Mouse (Mus musculus) forebrain, embryonic 13.5 days (tissue): ENCODE data around the gene Cant1. TPM values are rescaled to one million over a fixed set of nuclear protein-coding genes. Genes with fewer than 3 reads are reported as not detected.

Source experiments
- ATAC-seq: fragments of 200-750 bp; cut with Nextera tagmentation; 2 replicates; pipeline ENCODE4 v1.8.0; 2017
- H3K27ac ChIP-seq: fragments of 300-500 bp; sonication (generic); 2 replicates; pipeline ENCODE4 v1.5.1; 2015; ENCODE audit warnings: inconsistent platforms, mild to moderate bottlenecking, moderate library complexity
- H3K27me3 ChIP-seq: fragments of 300-500 bp; sonication (generic); 2 replicates; pipeline ENCODE4 v1.6.1; 2015; ENCODE audit warnings: mild to moderate bottlenecking, inconsistent platforms
- H3K36me3 ChIP-seq: fragments of 300-500 bp; sonication (generic); 2 replicates; pipeline ENCODE4 v1.6.1; 2015; ENCODE audit warnings: mild to moderate bottlenecking, inconsistent platforms; ENCODE audit not compliant: poor library complexity, severe bottlenecking
- H3K4me1 ChIP-seq: fragments of 300-500 bp; sonication (generic); 2 replicates; pipeline ENCODE4 v1.6.1; 2015; ENCODE audit warnings: inconsistent platforms
- H3K4me2 ChIP-seq: fragments of 300-500 bp; sonication (generic); 2 replicates; pipeline ENCODE4 v1.6.1; 2015; ENCODE audit warnings: inconsistent platforms, mild to moderate bottlenecking, moderate library complexity
- H3K4me3 ChIP-seq: fragments of 300-500 bp; sonication (generic); 2 replicates; pipeline ENCODE4 v1.5.1; 2015; ENCODE audit warnings: mild to moderate bottlenecking, inconsistent platforms
- H3K9ac ChIP-seq: fragments of 300-500 bp; sonication (generic); 2 replicates; pipeline ENCODE4 v1.6.1; 2015; ENCODE audit warnings: mild to moderate bottlenecking, inconsistent platforms
- H3K9me3 ChIP-seq: fragments of 300-500 bp; sonication (generic); replicated peaks from 2 replicates; pipeline ENCODE4 v1.6.1; 2016; ENCODE audit warnings: inconsistent platforms
- WGBS: fragments of 180-500 bp; shearing (Covaris S2); methylation state at CpG from one replicate; pipeline ENCODE4 v1.1.7; 2015; 5-methylcytosine and 5-hydroxymethylcytosine counted together
- polyA plus RNA-seq: library from polyadenylated mRNA; unstranded; fragments of >200 nt; fragmentation: Nextera tagmentation; extraction: Ambion mirVana; gene quantifications from 2 replicates; pipeline ENCODE4 v1.2.1, GENCODE M21; 2015

Gene Cant1
- polyA plus RNA-seq, 1 experiment from 2014 or later, result 20.3 TPM

- 0 out of 2 replicates have a peak overlapping the region, but pooled peaks have one; percentile 30 for H3K9ac ChIP-seq
- H3K36me3 ChIP-seq, result no peaks in the 10 kb centered on the region
- H3K4me2 ChIP-seq, result 0 out of 2 replicates have a peak overlapping the region, but pooled peaks have one; percentile 1
- no peaks in the 10 kb centered on the region for H3K9me3 ChIP-seq
- peaks cover 16% of the 10 kb centered on the region; the same call in 1 of the 2 replicates for H3K4me1 ChIP-seq
- 12% methylated on average over 8 of the region's 8 CpGs for WGBS
- no peak for ATAC-seq
- no peak overlapping the region for H3K27ac ChIP-seq
- H3K4me3 ChIP-seq, result no peak overlapping the region
- 0 out of 2 replicates have a peak, but pooled peaks cover 5% of the 10 kb centered on the region for H3K27me3 ChIP-seq
Measured at GRCm38 (mm10) chr11:118362971-118363518, 55.8 kb downstream of the Cant1 start.

GRCm38 (mm10) chr11:118362501-118362900 is 56.4 kb downstream of the Cant1 start:
- H3K27ac ChIP-seq, result no peak overlapping the region
- peaks cover 16% of the 10 kb centered on the region; the same call in 1 of the 2 replicates for H3K4me1 ChIP-seq
- no peak for ATAC-seq
- 0 out of 2 replicates have a peak, but pooled peaks cover 5% of the 10 kb centered on the region for H3K27me3 ChIP-seq
- no peak overlapping the region for H3K4me3 ChIP-seq
- H3K9ac ChIP-seq, result 0 out of 2 replicates have a peak overlapping the region, but pooled peaks have one; percentile 30
- no peaks in the 10 kb centered on the region for H3K36me3 ChIP-seq
- H3K9me3 ChIP-seq, result no peaks in the 10 kb centered on the region
- H3K4me2 ChIP-seq, result no peak overlapping the region
- 75% methylated on average over 1 of the region's 1 CpGs for WGBS

- Histone ChIP-seq H3K27me3 (0 out of 2 replicates have a peak, but pooled peaks cover 5% of the 10 kb centered on the region), H3K4me3 (no peak overlapping the region), H3K4me2 (no peak overlapping the region), H3K27ac (peak overlapping the region; percentile 27; the same call in 1 of the 2 replicates), H3K36me3 (no peaks in the 10 kb centered on the region), H3K4me1 (peaks cover 18% of the 10 kb centered on the region), H3K9me3 (no peaks in the 10 kb centered on the region), H3K9ac (no peak overlapping the region)
- WGBS, result 70% methylated on average over 10 of the region's 10 CpGs
- ATAC-seq, result peak; percentile 50; the same call in 1 of the 2 replicates
Measured at GRCm38 (mm10) chr11:118360907-118361341, 58.0 kb downstream of the Cant1 start.

GRCm38 (mm10) chr11:118360491-118360890 is 58.4 kb downstream of the Cant1 start:
- WGBS, result 81% methylated on average over 7 of the region's 7 CpGs
- Histone ChIP-seq H3K27me3 (0 out of 2 replicates have a peak, but pooled peaks cover 5% of the 10 kb centered on the region), H3K9me3 (no peaks in the 10 kb centered on the region), H3K36me3 (no peaks in the 10 kb centered on the region), H3K4me1 (peaks cover 22% of the 10 kb centered on the region), H3K27ac (peak overlapping the region; percentile 27), H3K4me2 (no peak overlapping the region), H3K9ac (no peak overlapping the region), H3K4me3 (no peak overlapping the region)
- ATAC-seq, result no peak; the same call in 1 of the 2 replicates

Other genes with a start within 250 kb of the Cant1 start
- gene Cyth1, start 170.5 kb downstream of the Cant1 start, polyA plus RNA-seq, result 22.7 and 24.5 TPM in 2 replicates
- 14.1 and 16.9 TPM in 2 replicates for gene Usp36, start 128.8 kb downstream of the Cant1 start, polyA plus RNA-seq
- gene Cep295nl, start 76.6 kb downstream of the Cant1 start, polyA plus RNA-seq, result 0.13 and 0.31 TPM in 2 replicates
- gene Timp2, start 63.3 kb downstream of the Cant1 start, polyA plus RNA-seq, result 36.0 and 38.8 TPM in 2 replicates
- gene Lgals3bp, start 17.0 kb downstream of the Cant1 start, polyA plus RNA-seq, result 1.1 and 1.3 TPM in 2 replicates
- 1.6 and 2.0 TPM in 2 replicates for gene C1qtnf1, start 9.1 kb upstream of the Cant1 start, polyA plus RNA-seq
- gene Engase, start 57.7 kb upstream of the Cant1 start, polyA plus RNA-seq, result 4.5 and 5.6 TPM in 2 replicates